Mouse (Mus musculus) lung, postnatal 14 days (tissue): Measurements from ENCODE around the gene Gnaq.
"Not testable (repeated sequence)": the region's sequence is repeated elsewhere in the genome, so short reads cannot be mapped to it uniquely, and the experiment has no call there.

ENCODE experiments used
- DNase-seq: peaks from one replicate; pipeline ENCODE4 v3.0.0; 2021

Gnaq gene

GRCm38 (mm10) chr19:16149094-16149493 lies 16.5 kb downstream of the Gnaq start:
- DNase-seq, result no peak

GRCm38 (mm10) chr19:16150328-16150727 lies 17.7 kb downstream of the Gnaq start:
- DNase-seq, result no peak

GRCm38 (mm10) chr19:16153851-16154250 lies 21.2 kb downstream of the Gnaq start:
- no peak for DNase-seq

GRCm38 (mm10) chr19:16154480-16154879 lies 21.8 kb downstream of the Gnaq start:
- no peak for DNase-seq

GRCm38 (mm10) chr19:16157120-16157519 lies 24.5 kb downstream of the Gnaq start:
- DNase-seq, result no peak

GRCm38 (mm10) chr19:16160759-16161158 lies 28.1 kb downstream of the Gnaq start:
- DNase-seq, result peak; percentile 42

- no peak for DNase-seq
Observed at GRCm38 (mm10) chr19:16161222-16161621, 28.6 kb downstream of the Gnaq start.

- not testable (repeated sequence) for DNase-seq
Observed at GRCm38 (mm10) chr19:16164396-16164795, 31.8 kb downstream of the Gnaq start.

- no peak for DNase-seq
Observed at GRCm38 (mm10) chr19:16167185-16167584, 34.6 kb downstream of the Gnaq start.

GRCm38 (mm10) chr19:16168192-16168591 lies 35.6 kb downstream of the Gnaq start:
- peak; percentile 60 for DNase-seq

- DNase-seq, result peak; percentile 47
Observed at GRCm38 (mm10) chr19:16168653-16169198, 36.1 kb downstream of the Gnaq start.

GRCm38 (mm10) chr19:16170724-16171123 lies 38.1 kb downstream of the Gnaq start:
- DNase-seq, result no peak

GRCm38 (mm10) chr19:16173721-16174120 lies 41.1 kb downstream of the Gnaq start:
- DNase-seq, result no peak

- no peak for DNase-seq
Observed at GRCm38 (mm10) chr19:16176426-16176825, 43.8 kb downstream of the Gnaq start.

- no peak for DNase-seq
Observed at GRCm38 (mm10) chr19:16177139-16177727, 44.6 kb downstream of the Gnaq start.

- no peak for DNase-seq
Observed at GRCm38 (mm10) chr19:16181258-16181657, 48.6 kb downstream of the Gnaq start.

GRCm38 (mm10) chr19:16181852-16182475 lies 49.3 kb downstream of the Gnaq start:
- DNase-seq, result no peak

- no peak for DNase-seq
Observed at GRCm38 (mm10) chr19:16183592-16184365, 51.1 kb downstream of the Gnaq start.

GRCm38 (mm10) chr19:16186984-16187383 lies 54.4 kb downstream of the Gnaq start:
- no peak for DNase-seq

GRCm38 (mm10) chr19:16187952-16188351 lies 55.3 kb downstream of the Gnaq start:
- no peak for DNase-seq

- no peak for DNase-seq
Observed at GRCm38 (mm10) chr19:16189066-16189765, 56.6 kb downstream of the Gnaq start.

- DNase-seq, result peak; percentile 29
Observed at GRCm38 (mm10) chr19:16198162-16198561, 65.5 kb downstream of the Gnaq start.

- DNase-seq, result no peak
Observed at GRCm38 (mm10) chr19:16201356-16201755, 68.7 kb downstream of the Gnaq start.
